Mouse (Mus musculus) frontal cortex, adult 2 months (tissue): ENCODE results near the gene Ust. TPM values are rescaled to one million over a fixed set of nuclear protein-coding genes. Genes with fewer than 3 reads are reported as not detected.

ENCODE experiments used
- DNase-seq, 2 experiments: peaks; one replicate each; pipeline ENCODE4 v3.0.0; 2022; ENCODE audit warnings: low spot score in 1 of 2; ENCODE audit errors: extremely low spot score in 1 of 2
- polyA plus RNA-seq: library from polyadenylated mRNA; depleted of rRNA; stranded (reverse); fragments of >200 nt; gene quantifications from 2 replicates; pipeline ENCODE4 v1.2.3, GENCODE M21; 2012

Gene Ust
- polyA plus RNA-seq, 1 experiment, result 14.5 TPM

- peak in 1 of 2 experiments; percentile 13 for DNase-seq
Measured at GRCm38 (mm10) chr10:8505346-8506246, 13.0 kb downstream of the Ust start.

GRCm38 (mm10) chr10:8504832-8505231 is 13.8 kb downstream of the Ust start:
- no peak for DNase-seq

GRCm38 (mm10) chr10:8498951-8499891 is 19.4 kb downstream of the Ust start:
- DNase-seq, result peak in 1 of 2 experiments; percentile 18

GRCm38 (mm10) chr10:8495543-8496141 is 23.0 kb downstream of the Ust start:
- no peak for DNase-seq

- no peak for DNase-seq
Measured at GRCm38 (mm10) chr10:8491909-8492591, 26.6 kb downstream of the Ust start.

GRCm38 (mm10) chr10:8487388-8487787 is 31.2 kb downstream of the Ust start:
- DNase-seq, result no peak

- no peak for DNase-seq
Measured at GRCm38 (mm10) chr10:8484487-8484886, 34.1 kb downstream of the Ust start.

GRCm38 (mm10) chr10:8482779-8483178 is 35.8 kb downstream of the Ust start:
- no peak for DNase-seq

GRCm38 (mm10) chr10:8479779-8480178 is 38.8 kb downstream of the Ust start:
- no peak for DNase-seq

GRCm38 (mm10) chr10:8477936-8478335 is 40.7 kb downstream of the Ust start:
- DNase-seq, result no peak

GRCm38 (mm10) chr10:8471995-8472394 is 46.6 kb downstream of the Ust start:
- no peak for DNase-seq

- no peak for DNase-seq
Measured at GRCm38 (mm10) chr10:8471012-8471411, 47.6 kb downstream of the Ust start.

- DNase-seq, result no peak
Measured at GRCm38 (mm10) chr10:8469516-8469915, 49.1 kb downstream of the Ust start.

- no peak for DNase-seq
Measured at GRCm38 (mm10) chr10:8468651-8469386, 49.8 kb downstream of the Ust start.

- no peak for DNase-seq
Measured at GRCm38 (mm10) chr10:8465918-8466317, 52.7 kb downstream of the Ust start.

- no peak for DNase-seq
Measured at GRCm38 (mm10) chr10:8465216-8465615, 53.4 kb downstream of the Ust start.

- DNase-seq, result no peak
Measured at GRCm38 (mm10) chr10:8461372-8461771, 57.3 kb downstream of the Ust start.

- no peak for DNase-seq
Measured at GRCm38 (mm10) chr10:8454711-8455110, 63.9 kb downstream of the Ust start.

- no peak for DNase-seq
Measured at GRCm38 (mm10) chr10:8447681-8448080, 70.9 kb downstream of the Ust start.

GRCm38 (mm10) chr10:8446972-8447371 is 71.7 kb downstream of the Ust start:
- no peak for DNase-seq
